Mouse (Mus musculus) hindbrain, embryonic 14.5 days (tissue): Measurements from ENCODE around the gene Rpl12. TPM values are rescaled to one million over a fixed set of nuclear protein-coding genes. Genes with fewer than 3 reads are reported as not detected.

Source experiments
- ATAC-seq: fragments of 200-750 bp; cut with Nextera tagmentation; 2 replicates; pipeline ENCODE4 v1.8.0; 2017; ENCODE audit warnings: moderate number of reproducible peaks, mild to moderate bottlenecking, moderate TSS enrichment, moderate library complexity; ENCODE audit not compliant: low FRiP score
- DNase-seq: peaks from one replicate; pipeline ENCODE4 v3.0.0-alpha.2; 2015; ENCODE audit warnings: low spot score
- H3K27ac ChIP-seq: fragments of 300-500 bp; sonication (generic); 2 replicates; pipeline ENCODE4 v1.5.1; 2014; ENCODE audit warnings: mild to moderate bottlenecking, moderate library complexity
- H3K27me3 ChIP-seq: fragments of 300-500 bp; sonication (generic); 2 replicates; pipeline ENCODE4 v1.6.1; 2014; ENCODE audit warnings: mild to moderate bottlenecking, low read length, mixed read lengths; ENCODE audit not compliant: control insufficient read depth, insufficient read depth
- H3K36me3 ChIP-seq: fragments of 300-500 bp; sonication (generic); replicated peaks from 2 replicates; pipeline ENCODE4 v1.6.1; 2014; ENCODE audit not compliant: control insufficient read depth, insufficient read depth
- H3K4me1 ChIP-seq: fragments of 300-500 bp; sonication (generic); replicated peaks from 2 replicates; pipeline ENCODE4 v1.6.1; 2014; ENCODE audit warnings: antibody characterized with exemption, low read length, mixed read lengths; ENCODE audit not compliant: control insufficient read depth, insufficient read depth
- H3K4me2 ChIP-seq: fragments of 300-500 bp; sonication (generic); replicated peaks from 2 replicates; pipeline ENCODE4 v1.6.1; 2014; ENCODE audit warnings: mild to moderate bottlenecking, moderate library complexity
- H3K4me3 ChIP-seq: fragments of 300-500 bp; sonication (generic); replicated peaks from 2 replicates; pipeline ENCODE4 v1.5.1; 2014; ENCODE audit warnings: mild to moderate bottlenecking, low read length
- H3K9ac ChIP-seq: fragments of 300-500 bp; sonication (generic); 2 replicates; pipeline ENCODE4 v1.6.1; 2014
- H3K9me3 ChIP-seq: fragments of 300-500 bp; sonication (generic); 2 replicates; pipeline ENCODE4 v1.6.1; 2016; ENCODE audit warnings: low read length; ENCODE audit not compliant: control insufficient read depth
- WGBS: fragments of 180-500 bp; shearing (Covaris S2); extraction: QIAGEN DNeasy Blood & Tissue Kit; methylation state at CpG from one replicate; pipeline ENCODE4 v1.1.7; 2014; 5-methylcytosine and 5-hydroxymethylcytosine counted together
- polyA plus RNA-seq: library from polyadenylated mRNA; unstranded; fragments of >200 nt; fragmentation: Nextera tagmentation; extraction: Ambion mirVana; gene quantifications from 2 replicates; pipeline ENCODE4 v1.2.1, GENCODE M21; 2014

Gene Rpl12
- 106 and 113 TPM in 2 replicates for polyA plus RNA-seq

GRCm38 (mm10) chr2:32961192-32961995 lies at the start of gene Rpl12, which contains the start of gene Lrsam1:
Rpl12 (plus strand) TSS chr2:32961559.
Lrsam1 (minus strand) TSS chr2:32961614.
- Histone ChIP-seq H3K4me2 (peak within 1 kb of the TSS; percentile 86), H3K4me3 (peak within 1 kb of the TSS; percentile 87), H3K4me1 (peaks cover 24% of the 10 kb centered on the region), H3K36me3 (peaks cover 46% of the 10 kb centered on the region), H3K27ac (peak within 1 kb of the TSS; percentile 74), H3K9ac (peak within 1 kb of the TSS; percentile 95), H3K9me3 (no peaks in the 10 kb centered on the region), H3K27me3 (no peaks in the 10 kb centered on the region)
- 3% methylated on average over 55 of the region's 55 CpGs for WGBS
- DNase-seq = peak; percentile 95
- peak; percentile 94 for ATAC-seq

- ATAC-seq = no peak
- DNase-seq = no peak
- H3K27ac ChIP-seq = no peak overlapping the region
- peaks cover 21% of the 10 kb centered on the region for H3K4me1 ChIP-seq
- H3K9me3 ChIP-seq = no peaks in the 10 kb centered on the region
- H3K9ac ChIP-seq = no peak overlapping the region
- no peak overlapping the region for H3K4me2 ChIP-seq
- 81% methylated on average over 7 of the region's 7 CpGs for WGBS
- no peaks in the 10 kb centered on the region for H3K27me3 ChIP-seq
- no peak overlapping the region for H3K4me3 ChIP-seq
- H3K36me3 ChIP-seq = peaks cover 48% of the 10 kb centered on the region
Observed at GRCm38 (mm10) chr2:32911639-32912182, 49.6 kb upstream of the Rpl12 start.

DNA sequence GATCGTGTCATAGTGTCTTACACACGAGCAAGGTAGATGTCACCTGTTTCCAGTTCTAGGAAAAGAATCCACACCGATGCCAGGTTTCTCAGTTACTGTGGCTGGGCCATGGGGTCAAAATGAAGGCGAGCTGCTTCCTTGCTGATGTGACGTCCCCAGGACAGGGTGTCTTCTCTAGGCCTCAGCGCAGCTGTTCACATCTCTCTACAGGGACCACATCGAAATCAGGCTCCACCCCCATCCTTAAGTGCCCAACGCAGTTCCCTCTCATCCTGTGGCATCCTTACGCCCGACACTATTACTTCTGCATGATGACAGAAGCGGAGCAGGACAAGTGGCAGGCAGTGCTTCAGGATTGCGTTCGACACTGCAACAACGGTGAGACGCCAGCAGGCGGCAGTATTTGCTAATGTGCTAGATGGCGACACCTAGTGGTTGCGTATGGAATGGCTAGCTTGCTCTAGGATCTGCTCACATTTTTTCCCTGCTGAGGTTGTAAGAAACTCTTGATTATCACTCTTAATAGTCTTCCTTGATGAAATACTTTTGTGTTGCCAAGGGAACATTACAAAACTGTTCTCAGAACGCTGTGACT lies 49.1 kb upstream of the Rpl12 start:
- Histone ChIP-seq H3K4me1 (peaks cover 15% of the 10 kb centered on the region), H3K27me3 (no peaks in the 10 kb centered on the region), H3K36me3 (peaks cover 51% of the 10 kb centered on the region), H3K9me3 (no peaks in the 10 kb centered on the region), H3K9ac (no peak overlapping the region), H3K4me3 (no peak overlapping the region), H3K27ac (no peak overlapping the region), H3K4me2 (no peak overlapping the region)
- DNase-seq (peak; percentile 98), ATAC-seq (no peak)
- WGBS = 32% methylated on average over 19 of the region's 19 CpGs

DNA sequence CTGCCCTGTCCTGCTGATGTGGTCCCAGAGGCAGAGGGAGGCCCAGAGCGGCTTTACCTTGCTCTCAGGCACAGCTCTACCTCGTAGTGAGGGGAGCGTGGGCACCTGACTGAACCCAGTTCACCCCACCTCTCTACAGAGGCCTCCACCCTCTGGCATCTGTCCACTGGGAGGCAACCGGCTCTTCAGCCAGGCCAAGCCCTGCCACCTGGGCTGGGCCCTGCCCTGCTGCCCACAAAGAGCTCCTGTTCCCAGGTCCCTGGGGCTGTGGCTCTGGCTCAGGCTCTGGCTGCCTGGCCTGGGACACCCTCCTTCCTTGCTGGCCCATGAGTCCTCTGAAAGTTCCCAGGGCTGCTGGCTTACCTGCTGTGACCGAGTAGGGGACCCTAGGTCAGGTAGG lies 47.0 kb upstream of the Rpl12 start:
- no peak overlapping the region for H3K9ac ChIP-seq
- DNase-seq (no peak), ATAC-seq (no peak)
- H3K9me3 ChIP-seq = no peaks in the 10 kb centered on the region
- no peaks in the 10 kb centered on the region for H3K27me3 ChIP-seq
- H3K4me1 ChIP-seq = no peaks in the 10 kb centered on the region
- WGBS = 73% methylated on average over 5 of the region's 5 CpGs
- H3K27ac ChIP-seq = peak overlapping the region; percentile 62
- H3K4me3 ChIP-seq = no peak overlapping the region
- H3K4me2 ChIP-seq = no peak overlapping the region
- H3K36me3 ChIP-seq = peaks cover 72% of the 10 kb centered on the region

- Histone ChIP-seq H3K4me2 (no peak overlapping the region), H3K36me3 (peaks cover 74% of the 10 kb centered on the region), H3K9me3 (no peaks in the 10 kb centered on the region), H3K27ac (peak overlapping the region; percentile 62; the same call in 1 of the 2 replicates), H3K4me1 (no peaks in the 10 kb centered on the region), H3K9ac (no peak overlapping the region), H3K27me3 (no peaks in the 10 kb centered on the region), H3K4me3 (no peak overlapping the region)
- WGBS = 48% methylated on average over 3 of the region's 3 CpGs
- DNase-seq = no peak
- ATAC-seq = peak; percentile 45; the same call in 1 of the 2 replicates
Observed at GRCm38 (mm10) chr2:32914896-32915295, 46.5 kb upstream of the Rpl12 start.

GRCm38 (mm10) chr2:32917526-32917925 lies 43.8 kb upstream of the Rpl12 start:
- no peaks in the 10 kb centered on the region for H3K4me1 ChIP-seq
- H3K27me3 ChIP-seq = no peaks in the 10 kb centered on the region
- no peaks in the 10 kb centered on the region for H3K9me3 ChIP-seq
- H3K4me2 ChIP-seq = no peak overlapping the region
- WGBS = 87% methylated on average over 11 of the region's 11 CpGs
- ATAC-seq = no peak
- H3K27ac ChIP-seq = no peak overlapping the region
- H3K36me3 ChIP-seq = peaks cover 78% of the 10 kb centered on the region
- no peak for DNase-seq
- no peak overlapping the region for H3K4me3 ChIP-seq
- H3K9ac ChIP-seq = no peak overlapping the region

DNA sequence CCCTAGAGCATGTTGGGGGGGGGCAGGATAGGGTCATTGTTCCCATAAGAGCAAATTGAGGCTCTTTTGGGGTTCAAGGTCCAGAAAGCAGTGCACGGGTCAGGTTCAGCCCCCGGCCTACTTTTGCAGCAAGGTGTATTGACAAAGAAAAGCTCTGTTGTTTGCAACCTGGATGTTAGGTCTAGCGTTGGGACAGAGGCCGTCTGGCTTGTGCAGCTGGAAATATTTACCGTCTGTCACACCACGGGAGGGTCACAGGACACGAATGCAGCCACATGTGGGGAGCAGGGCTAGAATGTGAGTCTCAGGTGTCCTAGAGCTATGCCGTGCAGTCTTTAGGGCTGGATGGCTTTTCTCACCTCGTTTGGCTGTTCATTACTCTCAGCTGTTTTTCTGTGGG lies 43.0 kb upstream of the Rpl12 start:
- H3K36me3 ChIP-seq = peaks cover 80% of the 10 kb centered on the region
- 88% methylated on average over 9 of the region's 9 CpGs for WGBS

DNA sequence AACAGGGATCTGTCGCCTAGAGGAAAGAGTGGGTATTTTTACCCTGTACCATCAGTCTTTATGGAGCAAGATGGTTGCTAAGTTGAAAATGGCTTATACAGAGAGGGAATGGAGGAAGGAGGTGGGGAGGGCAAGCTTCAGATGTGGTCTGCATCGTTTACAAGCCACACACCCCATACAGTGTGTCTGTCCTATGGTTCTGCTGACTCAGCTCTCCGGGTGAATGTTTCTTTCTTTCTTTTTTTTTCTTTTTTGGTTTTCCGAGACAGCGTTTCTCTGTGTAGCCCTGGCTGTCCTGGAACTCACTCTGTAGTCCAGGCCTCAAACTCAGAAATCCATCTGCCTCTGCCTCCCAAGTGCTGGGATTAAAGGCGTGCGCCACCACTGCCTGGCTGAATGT lies 40.1 kb upstream of the Rpl12 start:
- Histone ChIP-seq H3K9ac (no peak overlapping the region), H3K9me3 (no peaks in the 10 kb centered on the region), H3K4me2 (no peak overlapping the region), H3K27ac (no peak overlapping the region), H3K4me1 (no peaks in the 10 kb centered on the region), H3K36me3 (peaks cover 92% of the 10 kb centered on the region), H3K27me3 (no peaks in the 10 kb centered on the region), H3K4me3 (no peak overlapping the region)
- no peak for ATAC-seq
- DNase-seq = no peak
- 85% methylated on average over 7 of the region's 7 CpGs for WGBS

More for the DNA sequence above, 43.0 kb upstream of the Rpl12 start:
- DNase-seq = no peak
- no peak overlapping the region for H3K4me3 ChIP-seq
- no peak overlapping the region for H3K9ac ChIP-seq
- H3K4me2 ChIP-seq = no peak overlapping the region
- no peaks in the 10 kb centered on the region for H3K4me1 ChIP-seq
- no peaks in the 10 kb centered on the region for H3K27me3 ChIP-seq
- no peak overlapping the region for H3K27ac ChIP-seq
- no peaks in the 10 kb centered on the region for H3K9me3 ChIP-seq
- no peak for ATAC-seq

GRCm38 (mm10) chr2:32921801-32922380 lies 39.5 kb upstream of the Rpl12 start:
- no peak for DNase-seq
- no peak for ATAC-seq
- H3K9ac ChIP-seq = no peak overlapping the region
- H3K4me2 ChIP-seq = no peak overlapping the region
- no peak overlapping the region for H3K4me3 ChIP-seq
- no peaks in the 10 kb centered on the region for H3K4me1 ChIP-seq
- peaks cover 90% of the 10 kb centered on the region for H3K36me3 ChIP-seq
- no peak overlapping the region for H3K27ac ChIP-seq
- H3K27me3 ChIP-seq = no peaks in the 10 kb centered on the region
- 90% methylated on average over 15 of the region's 15 CpGs for WGBS
- H3K9me3 ChIP-seq = no peaks in the 10 kb centered on the region
